Mouse (Mus musculus) limb, embryonic 14.5 days (tissue): ENCODE data around the gene Zfp30. TPM values are rescaled to one million over a fixed set of nuclear protein-coding genes. Genes with fewer than 3 reads are reported as not detected.

ENCODE experiments used
- ATAC-seq: fragments of 200-750 bp; cut with Nextera tagmentation; 2 replicates; pipeline ENCODE4 v1.8.0; 2017; ENCODE audit warnings: low read depth, moderate number of reproducible peaks, moderate TSS enrichment; ENCODE audit not compliant: low FRiP score
- DNase-seq: peaks from one replicate; pipeline ENCODE4 v3.0.0-alpha.2; 2015; ENCODE audit warnings: low spot score
- H3K27ac ChIP-seq: fragments of 300-500 bp; sonication (generic); replicated peaks from 2 replicates; pipeline ENCODE4 v1.5.1; 2014; ENCODE audit warnings: low read depth, mild to moderate bottlenecking, low read length, moderate library complexity, mixed read lengths
- H3K27me3 ChIP-seq: fragments of 300-500 bp; sonication (generic); 2 replicates; pipeline ENCODE4 v1.6.1; 2014; ENCODE audit warnings: low read length, mixed read lengths; ENCODE audit not compliant: control insufficient read depth, insufficient read depth
- H3K36me3 ChIP-seq: fragments of 300-500 bp; sonication (generic); 2 replicates; pipeline ENCODE4 v1.6.1; 2014; ENCODE audit warnings: mild to moderate bottlenecking, low read length, moderate library complexity, mixed read lengths; ENCODE audit not compliant: control insufficient read depth, insufficient read depth
- H3K4me1 ChIP-seq: fragments of 300-500 bp; sonication (generic); 2 replicates; pipeline ENCODE4 v1.6.1; 2014; ENCODE audit warnings: antibody characterized with exemption, low read length, mixed read lengths; ENCODE audit not compliant: control insufficient read depth, insufficient read depth
- H3K4me2 ChIP-seq: fragments of 300-500 bp; sonication (generic); replicated peaks from 2 replicates; pipeline ENCODE4 v1.6.1; 2014; ENCODE audit warnings: low read depth, mild to moderate bottlenecking, low read length, moderate library complexity; ENCODE audit not compliant: severe bottlenecking
- H3K4me3 ChIP-seq: fragments of 300-500 bp; sonication (generic); replicated peaks from 2 replicates; pipeline ENCODE4 v1.5.1; 2014; ENCODE audit warnings: low read length
- H3K9ac ChIP-seq: fragments of 300-500 bp; sonication (generic); 2 replicates; pipeline ENCODE4 v1.6.1; 2014; ENCODE audit warnings: mild to moderate bottlenecking, low read depth, low read length, moderate library complexity; ENCODE audit not compliant: severe bottlenecking
- H3K9me3 ChIP-seq: fragments of 300-500 bp; sonication (generic); 2 replicates; pipeline ENCODE4 v1.6.1; 2016; ENCODE audit warnings: low read length; ENCODE audit not compliant: control insufficient read depth
- POLR2A ChIP-seq: fragments of 200-500 bp; IDR thresholded peaks from 2 replicates; pipeline ENCODE4 v1.8.0; 2012; ENCODE audit warnings: inconsistent platforms, mild to moderate bottlenecking, moderate library complexity, borderline replicate concordance; ENCODE audit not compliant: insufficient read depth, insufficient read length; ENCODE audit errors: extremely low read depth
- WGBS: fragments of 180-500 bp; shearing (Covaris S2); extraction: QIAGEN DNeasy Blood & Tissue Kit; methylation state at CpG from one replicate; pipeline ENCODE4 v1.1.7; 2014; 5-methylcytosine and 5-hydroxymethylcytosine counted together
- microRNA counts: library from miRNA; unstranded; fragments of <30 nt; microRNA quantifications from one replicate; lab custom pipeline; 2016
- microRNA-seq: library from miRNA; unstranded; fragments of <30 nt; microRNA quantifications from one replicate; pipeline ENCODE4, GENCODE M21; 2016
- polyA plus RNA-seq, 2 experiments: library from polyadenylated mRNA; depleted of rRNA in 1 of 2; stranded (reverse) in 1 of 2; unstranded in 1 of 2; fragments of >200 nt; fragmentation: Nextera tagmentation in 1 of 2; extraction: Ambion mirVana in 1 of 2; gene quantifications; 2 replicates each; pipeline versions ENCODE4 v1.2.1 to v1.2.3; 2012 to 2014

Zfp30 gene
- polyA plus RNA-seq, 2 experiments: 8.7 to 11.4 TPM

DNA sequence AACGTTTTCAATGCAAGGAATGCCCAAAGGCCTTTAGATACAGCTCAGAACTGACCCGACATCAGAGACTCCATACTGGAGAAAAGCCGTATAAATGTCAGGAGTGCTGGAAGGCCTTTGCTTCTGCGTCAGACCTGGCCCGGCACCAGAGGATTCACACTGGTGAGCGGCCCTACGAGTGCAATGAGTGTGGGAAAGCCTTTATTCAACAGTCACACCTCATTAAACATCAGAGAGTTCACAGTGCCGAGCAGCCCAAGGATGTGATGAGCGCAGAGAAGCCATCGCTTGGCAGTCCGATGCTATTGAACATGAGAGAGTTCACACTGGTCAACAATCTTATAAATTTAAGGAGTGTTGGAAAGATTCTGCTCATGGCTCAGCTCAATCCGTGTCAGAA, 46.0 kb downstream of the Zfp30 start:
- H3K9ac ChIP-seq: no peak overlapping the region
- H3K36me3 ChIP-seq: peaks cover 77% of the 10 kb centered on the region
- no peak overlapping the region for H3K27ac ChIP-seq
- DNase-seq (no peak), ATAC-seq (no peak)
- no peak for TF ChIP-seq POLR2A
- no peaks in the 10 kb centered on the region for H3K4me1 ChIP-seq
- no peak overlapping the region for H3K4me2 ChIP-seq
- no peaks in the 10 kb centered on the region for H3K9me3 ChIP-seq
- 89% methylated on average over 12 of the region's 12 CpGs for WGBS
- H3K4me3 ChIP-seq: no peak overlapping the region
- H3K27me3 ChIP-seq: no peaks in the 10 kb centered on the region

DNA sequence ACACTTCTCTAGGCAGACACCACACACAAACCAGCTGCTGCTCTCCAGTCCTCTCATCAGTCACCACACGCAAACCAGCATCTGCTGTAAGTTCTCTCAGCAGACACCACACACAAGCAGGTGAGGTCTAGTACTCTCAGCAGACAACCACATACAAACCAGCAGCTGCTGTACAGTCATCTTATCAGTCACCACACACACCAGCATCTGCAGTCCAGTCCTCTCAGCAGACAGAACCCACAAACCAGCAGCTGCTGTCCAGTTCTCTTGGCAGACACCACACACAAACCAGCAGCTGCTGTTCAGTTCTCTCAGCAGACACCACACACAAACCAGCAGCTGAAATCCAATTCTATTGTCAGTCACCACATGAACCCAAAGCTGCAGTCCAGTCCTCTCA, 53.0 kb downstream of the Zfp30 start:
- Histone ChIP-seq H3K4me3 (no peak overlapping the region), H3K4me2 (no peak overlapping the region), H3K36me3 (peaks cover 18% of the 10 kb centered on the region), H3K27me3 (no peaks in the 10 kb centered on the region), H3K27ac (no peak overlapping the region), H3K4me1 (no peaks in the 10 kb centered on the region), H3K9me3 (no peaks in the 10 kb centered on the region), H3K9ac (no peak overlapping the region)
- DNase-seq: no peak
- no peak for ATAC-seq
- 88% methylated on average over 1 of the region's 1 CpGs for WGBS
- TF ChIP-seq POLR2A: no peak

DNA sequence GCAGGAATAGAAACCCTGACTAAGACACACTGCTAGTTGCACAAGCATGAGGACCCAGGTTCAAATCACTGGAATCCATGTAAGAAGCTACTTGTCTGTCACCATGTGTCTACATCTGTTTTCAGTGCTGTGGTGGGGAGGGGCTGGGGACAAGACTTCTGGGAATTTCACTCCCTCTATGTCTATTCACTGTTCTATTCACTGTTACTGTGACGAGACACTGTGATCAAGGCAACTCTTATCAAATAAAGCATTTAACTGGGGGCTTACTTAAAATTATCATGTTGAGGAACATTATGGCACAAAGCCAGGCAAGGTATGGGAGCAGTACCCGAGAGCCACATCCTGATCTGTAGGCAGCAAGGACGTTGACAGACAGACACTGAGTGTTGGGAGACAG, 55.5 kb downstream of the Zfp30 start:
- peaks cover 6% of the 10 kb centered on the region; the same call in 1 of the 2 replicates for H3K36me3 ChIP-seq
- H3K9me3 ChIP-seq: no peaks in the 10 kb centered on the region
- WGBS: 89% methylated on average over 3 of the region's 3 CpGs
- no peak overlapping the region for H3K27ac ChIP-seq
- H3K9ac ChIP-seq: no peak overlapping the region
- H3K27me3 ChIP-seq: no peaks in the 10 kb centered on the region
- DNase-seq: no peak
- no peak overlapping the region for H3K4me3 ChIP-seq
- no peaks in the 10 kb centered on the region for H3K4me1 ChIP-seq
- no peak for ATAC-seq
- TF ChIP-seq POLR2A: no peak
- H3K4me2 ChIP-seq: no peak overlapping the region

DNA sequence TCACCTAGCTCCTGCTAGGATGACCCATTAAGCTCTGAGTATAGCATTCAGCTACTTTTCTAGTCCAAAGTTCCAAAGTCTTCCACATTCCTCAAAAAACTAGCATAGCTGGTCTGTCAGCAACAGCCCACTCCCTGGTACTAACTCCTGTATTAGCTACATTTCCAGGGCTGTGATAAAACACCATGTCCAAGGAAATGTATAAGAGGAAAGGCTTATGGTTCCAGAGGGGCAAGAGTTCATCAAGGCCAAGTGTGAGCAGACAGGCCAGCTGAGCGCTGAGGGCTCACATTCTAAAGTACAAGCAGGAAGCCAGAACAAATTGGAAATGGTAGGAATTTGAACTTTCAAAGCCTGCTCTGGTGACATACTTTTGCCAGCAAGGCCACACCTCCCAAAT, 58.3 kb downstream of the Zfp30 start:
- H3K27ac ChIP-seq: no peak overlapping the region
- TF ChIP-seq POLR2A: no peak
- no peak overlapping the region for H3K4me3 ChIP-seq
- H3K9ac ChIP-seq: no peak overlapping the region
- H3K4me1 ChIP-seq: no peaks in the 10 kb centered on the region
- H3K9me3 ChIP-seq: no peaks in the 10 kb centered on the region
- ATAC-seq (no peak), DNase-seq (no peak)
- H3K36me3 ChIP-seq: peaks cover 30% of the 10 kb centered on the region
- no peak overlapping the region for H3K4me2 ChIP-seq
- H3K27me3 ChIP-seq: no peaks in the 10 kb centered on the region
- 92% methylated on average over 1 of the region's 1 CpGs for WGBS

MicroRNA genes within 50 kb of the gene (microRNA counts, 519-probe panel; counts per million panel counts)
- microRNA mmu-miR-1964 (lab: Ali Mortazavi, UCI): 2,130 counts per million, percentile 33 among the panel's probes with 10 or more counts

Small RNAs within 50 kb of the gene (microRNA-seq; reads per million reads assigned to microRNA genes)
- 1.4 reads per million for gene Mir1964

Other genes starting within 250 kb of the Zfp30 start
- 0.04 and 0.13 TPM in 2 replicates for gene Catsperg2, start 57.0 kb upstream of the Zfp30 start, polyA plus RNA-seq (2012; rRNA removed)
- not detected in 2 replicates for gene Catsperg2, start 57.0 kb upstream of the Zfp30 start, polyA plus RNA-seq (2014; fragmentation: Nextera tagmentation; extraction: Ambion mirVana)
- 9.7 and 11.6 TPM in 2 replicates for gene Zfp84, start 15.4 kb upstream of the Zfp30 start, polyA plus RNA-seq (2012; rRNA removed)
- gene Zfp84, start 15.4 kb upstream of the Zfp30 start, polyA plus RNA-seq (2014; fragmentation: Nextera tagmentation; extraction: Ambion mirVana): 14.0 and 15.8 TPM in 2 replicates
- 5.9 and 8.0 TPM in 2 replicates for gene Zfp790, start 32.1 kb downstream of the Zfp30 start, polyA plus RNA-seq (2012; rRNA removed)
- 13.8 and 16.6 TPM in 2 replicates for gene Zfp790, start 32.1 kb downstream of the Zfp30 start, polyA plus RNA-seq (2014; fragmentation: Nextera tagmentation; extraction: Ambion mirVana)
- gene Zfp940, start 69.7 kb downstream of the Zfp30 start, polyA plus RNA-seq (2012; rRNA removed): 2.9 and 3.7 TPM in 2 replicates
- gene Zfp940, start 69.7 kb downstream of the Zfp30 start, polyA plus RNA-seq (2014; fragmentation: Nextera tagmentation; extraction: Ambion mirVana): 6.1 and 6.2 TPM in 2 replicates
- gene Zfp420, start 76.0 kb downstream of the Zfp30 start, polyA plus RNA-seq (2012; rRNA removed): 11.8 and 13.2 TPM in 2 replicates
- gene Zfp420, start 76.0 kb downstream of the Zfp30 start, polyA plus RNA-seq (2014; fragmentation: Nextera tagmentation; extraction: Ambion mirVana): 8.0 and 9.0 TPM in 2 replicates
- 10.1 and 11.9 TPM in 2 replicates for gene Zfp27, start 122.6 kb downstream of the Zfp30 start, polyA plus RNA-seq (2012; rRNA removed)
- gene Zfp27, start 122.6 kb downstream of the Zfp30 start, polyA plus RNA-seq (2014; fragmentation: Nextera tagmentation; extraction: Ambion mirVana): 13.6 and 14.4 TPM in 2 replicates
- 13.8 and 13.9 TPM in 2 replicates for gene Zfp383, start 124.2 kb downstream of the Zfp30 start, polyA plus RNA-seq (2012; rRNA removed)
- 9.5 and 10.5 TPM in 2 replicates for gene Zfp383, start 124.2 kb downstream of the Zfp30 start, polyA plus RNA-seq (2014; fragmentation: Nextera tagmentation; extraction: Ambion mirVana)
- 8.1 and 11.0 TPM in 2 replicates for gene Zfp74, start 170.1 kb downstream of the Zfp30 start, polyA plus RNA-seq (2012; rRNA removed)
- gene Zfp74, start 170.1 kb downstream of the Zfp30 start, polyA plus RNA-seq (2014; fragmentation: Nextera tagmentation; extraction: Ambion mirVana): 10.5 and 13.7 TPM in 2 replicates
- 23.8 and 25.4 TPM in 2 replicates for gene Zfp568, start 200.0 kb downstream of the Zfp30 start, polyA plus RNA-seq (2012; rRNA removed)
- gene Zfp568, start 200.0 kb downstream of the Zfp30 start, polyA plus RNA-seq (2014; fragmentation: Nextera tagmentation; extraction: Ambion mirVana): 26.2 and 26.8 TPM in 2 replicates